Mouse (Mus musculus) fat pad, adult 2 months (tissue): ENCODE data around the gene Pzp.

Experiments used
- DNase-seq: peaks from one replicate; pipeline ENCODE4 v3.0.0-alpha.2; 2011; ENCODE audit warnings: low read depth, low spot score; ENCODE audit errors: extremely low read depth

Gene Pzp

DNA sequence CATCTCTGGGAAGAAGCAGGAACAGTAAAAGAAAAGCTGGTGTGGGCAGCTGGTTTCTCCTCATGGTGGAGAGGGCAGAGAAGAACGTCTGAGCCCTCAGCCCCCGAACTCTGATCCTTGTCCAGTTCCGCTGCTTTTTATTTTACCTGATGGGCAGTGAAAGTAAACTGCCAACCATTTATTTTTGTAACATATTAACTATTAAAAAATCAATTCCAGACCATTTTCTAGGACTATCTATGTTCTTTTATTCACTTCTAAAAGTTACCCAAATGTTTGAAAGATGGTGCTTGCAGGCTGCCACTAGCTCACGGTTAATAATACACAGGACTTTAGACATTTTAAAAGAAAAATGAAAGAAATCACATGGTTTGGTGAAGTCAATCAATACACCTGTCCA lies at the start of gene Pzp:
Gene Pzp (minus strand): TSS at position 120 of the 400 bp plus-strand sequence.
- DNase-seq, result no peak

DNA sequence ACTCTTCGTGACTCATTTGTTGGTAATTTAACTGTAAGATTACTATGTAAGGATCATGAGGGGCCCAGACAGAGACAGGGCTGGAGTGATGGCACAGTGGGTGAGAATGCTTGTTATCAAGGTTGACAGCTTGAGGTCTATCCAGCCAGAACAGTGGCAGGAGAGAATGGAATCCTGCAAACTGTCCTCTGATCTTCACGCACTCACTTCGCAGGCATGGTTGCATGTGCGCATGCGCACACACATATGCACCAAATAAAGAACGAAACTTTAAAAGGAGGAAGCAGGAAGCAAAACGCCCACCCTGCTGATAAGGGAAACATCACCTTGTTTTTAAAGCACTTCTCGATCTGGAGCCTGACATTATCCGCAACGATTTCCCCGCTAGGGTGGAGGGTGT lies 40.1 kb upstream of the Pzp start:
- no peak for DNase-seq

GRCm38 (mm10) chr6:128554049-128554448 lies 27.5 kb upstream of the Pzp start:
- DNase-seq, result no peak

DNA sequence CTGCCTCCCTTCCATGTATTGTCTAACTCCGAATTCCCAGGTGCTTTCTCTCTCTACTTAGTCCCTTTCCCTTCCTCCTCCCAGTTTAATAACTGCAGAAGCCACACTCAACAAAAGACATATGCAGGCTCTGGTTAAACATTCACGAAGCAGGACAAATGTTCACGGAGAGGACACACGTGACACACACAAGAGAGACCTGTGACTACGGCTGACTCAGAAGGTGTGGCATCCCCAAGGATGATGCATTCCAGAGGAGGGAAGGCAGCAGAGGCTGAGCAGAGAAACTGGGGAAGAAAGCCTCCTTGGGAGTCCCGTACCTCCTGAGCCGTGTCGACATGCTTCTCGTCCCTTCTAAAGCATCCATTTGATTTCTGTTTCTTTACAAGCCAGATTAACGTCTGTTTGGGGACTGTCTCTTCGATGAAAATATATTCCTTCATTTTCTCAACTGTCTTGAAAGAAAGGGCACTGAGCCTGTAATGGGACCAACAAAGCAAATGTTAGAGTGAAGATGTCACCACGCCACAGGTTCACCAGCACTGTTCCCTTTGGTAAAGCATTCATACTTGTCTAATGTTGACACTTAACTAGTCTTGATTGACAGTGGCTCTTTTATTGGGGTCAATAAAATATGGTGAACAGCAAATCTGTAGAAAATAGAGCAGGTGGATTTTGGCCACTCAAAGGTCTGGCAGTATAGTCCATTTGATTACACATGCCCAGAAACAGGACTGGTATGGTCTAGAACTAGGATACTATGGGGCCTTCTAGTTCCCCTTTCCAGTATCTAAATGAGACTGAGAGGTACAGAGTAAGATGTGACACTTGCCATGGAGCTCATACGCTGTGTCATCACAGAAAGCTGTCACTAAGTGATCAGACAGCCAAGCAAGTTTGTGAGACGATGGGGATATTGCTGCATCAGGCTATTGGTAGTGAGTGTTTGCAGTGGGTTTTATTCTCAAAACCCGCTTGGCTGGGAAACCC lies 23.2 kb upstream of the Pzp start:
- DNase-seq, result no peak

- no peak for DNase-seq
These were observed 22.0 kb upstream of the Pzp start for GRCm38 (mm10) chr6:128548532-128548931.

DNA sequence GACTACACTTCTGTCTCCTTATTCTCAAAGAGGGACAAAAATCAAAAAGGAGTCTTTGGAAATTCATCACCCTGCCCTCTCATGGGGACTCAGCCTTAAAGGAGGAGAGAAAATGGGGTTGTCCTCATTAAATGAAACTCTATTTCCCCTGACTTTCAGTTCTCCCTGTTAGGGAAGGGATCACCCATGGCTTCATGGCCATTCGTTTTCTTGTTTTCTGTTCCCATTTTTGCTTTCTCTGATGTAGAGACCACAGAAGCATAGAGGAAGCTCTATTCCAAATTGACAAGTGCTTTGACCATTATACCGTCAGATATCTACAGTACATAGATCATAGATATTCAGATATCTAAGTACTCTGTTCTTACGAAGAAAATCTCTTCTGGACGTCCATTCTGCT lies 18.9 kb upstream of the Pzp start:
- no peak for DNase-seq

DNA sequence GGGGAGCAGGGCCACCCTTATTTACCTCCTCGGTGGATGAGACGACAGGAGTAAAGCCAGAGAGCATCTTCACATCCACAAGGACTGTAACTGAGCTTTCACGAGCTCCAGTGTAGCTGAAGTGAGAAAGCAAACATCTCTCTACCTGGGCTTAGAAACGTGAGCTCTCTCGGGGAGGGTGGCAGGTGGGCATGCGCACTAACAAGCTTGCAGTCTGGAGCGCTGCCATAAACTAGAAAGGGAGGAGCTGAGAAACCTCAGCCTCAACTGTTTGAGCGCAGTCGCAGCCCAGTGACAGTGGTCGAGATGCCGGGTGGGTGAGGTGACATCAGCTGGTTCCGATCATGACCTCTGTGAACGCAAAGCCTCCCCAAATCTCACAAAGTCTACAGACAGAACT lies 16.7 kb upstream of the Pzp start:
- DNase-seq, result no peak

- no peak for DNase-seq
These were observed 8.7 kb upstream of the Pzp start for GRCm38 (mm10) chr6:128535250-128535649.

DNA sequence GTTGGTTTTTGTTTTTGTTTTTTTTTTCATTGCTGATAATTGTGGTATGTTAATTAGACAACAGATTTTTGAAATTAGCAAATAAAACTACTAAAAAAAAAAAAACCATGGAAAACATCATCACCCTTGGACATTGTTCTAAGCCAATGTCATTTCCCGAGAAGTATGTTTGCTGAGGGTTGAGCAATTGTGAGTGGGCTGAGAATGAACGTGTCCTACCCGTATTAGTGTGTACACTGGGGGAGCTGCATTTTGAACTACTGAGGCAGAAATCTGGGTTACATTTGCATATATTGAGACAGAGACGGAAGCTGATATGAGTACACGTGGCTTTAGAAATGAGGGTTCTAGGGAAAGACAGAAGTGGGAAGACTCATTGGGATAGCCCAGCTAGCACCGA lies 6.8 kb upstream of the Pzp start:
- DNase-seq, result peak; percentile 23

GRCm38 (mm10) chr6:128532701-128533100 lies 6.2 kb upstream of the Pzp start:
- peak; percentile 54 for DNase-seq

DNA sequence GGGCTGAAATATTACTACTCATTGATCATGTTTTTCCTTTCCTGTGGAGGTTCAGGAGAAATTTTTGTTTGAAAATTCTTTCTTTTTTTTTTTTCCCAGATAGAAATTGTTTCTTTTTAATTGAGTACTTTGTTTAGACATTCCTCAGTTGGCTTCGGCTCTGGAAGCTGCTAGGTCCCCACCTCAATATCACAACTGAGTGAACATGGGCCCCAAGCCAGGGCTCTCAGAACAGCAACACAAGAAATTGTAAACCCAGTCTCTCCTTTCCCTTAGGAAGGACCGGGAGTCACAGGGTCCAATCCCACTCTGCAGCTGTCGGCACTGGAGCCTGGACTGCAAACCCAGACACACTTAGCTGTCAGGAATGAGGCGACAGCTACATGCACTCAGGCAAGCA lies 2.0 kb upstream of the Pzp start:
- DNase-seq, result no peak

DNA sequence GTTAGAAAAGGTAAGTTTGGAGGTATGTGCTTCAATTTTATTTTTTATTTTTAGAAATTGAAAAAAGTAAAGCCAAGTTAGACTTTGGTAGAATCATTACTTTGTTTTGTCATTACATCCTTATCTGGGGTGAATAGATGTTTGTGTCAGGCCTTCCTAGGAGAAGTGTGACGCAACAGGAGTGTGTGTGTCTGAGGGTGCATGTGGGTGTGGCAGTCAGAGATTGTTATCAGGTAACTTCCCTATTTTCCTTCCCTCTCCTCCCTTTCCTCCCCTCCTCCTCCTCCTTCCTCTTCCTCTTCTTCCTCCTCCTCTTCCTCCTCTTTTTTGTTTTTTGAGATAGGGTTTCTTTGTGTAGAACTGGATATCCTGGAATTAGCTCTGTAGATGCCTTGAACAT lies 590 bp upstream of the Pzp start:
- DNase-seq, result peak; percentile 28

- DNase-seq, result no peak
These were observed 719 bp downstream of the Pzp start for GRCm38 (mm10) chr6:128525801-128526200.

- no peak for DNase-seq
These were observed 3.2 kb downstream of the Pzp start for GRCm38 (mm10) chr6:128523360-128523759.

DNA sequence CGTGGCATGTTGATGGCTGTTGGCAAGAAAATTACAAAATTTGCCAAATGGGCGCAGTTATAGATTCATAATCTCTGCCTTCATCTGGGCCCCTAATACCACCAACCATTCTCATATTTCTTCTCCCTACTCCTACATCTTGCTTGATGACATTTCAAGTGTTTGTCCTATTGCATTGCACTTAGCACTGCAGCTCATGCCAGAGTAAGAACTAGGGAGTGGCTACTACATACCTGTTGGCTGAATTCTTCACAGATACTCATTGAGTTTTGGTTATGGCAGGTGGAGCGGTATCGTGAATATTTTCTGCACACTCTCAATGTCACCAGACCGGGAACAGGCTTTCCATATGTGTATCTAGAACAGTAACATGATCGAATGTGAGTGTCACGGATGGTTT lies 7.4 kb downstream of the Pzp start:
- DNase-seq, result no peak

- DNase-seq, result no peak
These were observed 20.8 kb downstream of the Pzp start for GRCm38 (mm10) chr6:128505676-128506236.

DNA sequence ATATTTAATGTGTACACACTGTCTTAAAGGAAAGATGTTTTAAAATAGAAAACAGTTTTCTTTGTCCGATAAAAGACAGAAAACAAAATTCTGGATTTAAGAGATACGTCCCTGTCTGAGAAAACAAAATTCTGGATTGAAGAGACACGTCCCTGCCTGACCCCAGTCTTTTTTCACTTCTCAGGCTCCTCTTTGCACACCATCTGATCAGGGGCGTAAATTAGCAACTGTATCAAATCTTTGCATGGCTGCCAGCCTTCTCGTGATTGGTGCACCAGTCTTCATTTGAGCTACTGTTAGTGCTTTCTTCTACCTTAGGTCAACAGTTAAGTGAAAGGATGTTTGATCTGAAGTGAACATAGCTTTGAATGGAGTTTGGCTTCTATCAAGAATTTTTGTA lies 21.8 kb downstream of the Pzp start:
- DNase-seq, result no peak

GRCm38 (mm10) chr6:128495346-128495745 lies 31.2 kb downstream of the Pzp start:
- no peak for DNase-seq

- DNase-seq, result no peak
These were observed 31.7 kb downstream of the Pzp start for GRCm38 (mm10) chr6:128494646-128495331.

DNA sequence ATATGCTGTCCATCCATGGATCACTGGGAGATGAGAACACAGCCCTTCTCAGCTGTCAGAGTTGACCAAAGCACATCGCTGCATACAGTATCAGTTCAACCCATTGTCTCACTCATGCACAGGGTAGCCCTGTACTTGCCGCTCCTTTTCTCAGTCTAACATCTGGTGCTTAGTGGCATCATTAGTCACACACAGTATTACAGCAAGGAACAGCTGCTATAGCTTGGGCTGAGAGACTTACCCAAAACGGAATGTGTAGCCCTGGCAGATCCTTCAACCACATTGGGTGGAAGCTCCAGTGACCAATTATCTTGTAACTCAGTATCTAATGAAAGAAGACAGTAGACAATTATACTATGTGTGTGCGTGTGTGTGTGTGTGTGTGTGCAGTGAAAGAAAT lies 34.6 kb downstream of the Pzp start:
- DNase-seq, result no peak

DNA sequence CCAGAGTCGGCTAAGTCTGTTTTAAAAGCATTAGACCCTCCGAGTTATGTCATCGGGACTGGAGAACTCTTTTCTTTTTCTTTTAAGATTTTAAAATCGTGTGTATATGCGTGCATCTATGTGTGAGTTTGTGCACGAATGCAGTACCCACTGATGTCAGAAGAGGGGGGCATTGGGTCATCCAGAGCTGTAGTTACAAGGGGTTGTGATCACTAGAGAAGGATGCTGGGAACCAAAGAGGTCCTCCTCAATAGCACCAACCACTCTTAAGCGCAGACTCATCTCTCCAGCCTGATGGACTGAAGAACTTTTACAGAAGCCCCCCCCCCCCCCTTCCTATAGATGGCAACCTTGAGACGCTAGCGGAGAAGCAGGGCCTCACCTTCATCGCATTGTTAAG lies 36.4 kb downstream of the Pzp start:
- no peak for DNase-seq

DNA sequence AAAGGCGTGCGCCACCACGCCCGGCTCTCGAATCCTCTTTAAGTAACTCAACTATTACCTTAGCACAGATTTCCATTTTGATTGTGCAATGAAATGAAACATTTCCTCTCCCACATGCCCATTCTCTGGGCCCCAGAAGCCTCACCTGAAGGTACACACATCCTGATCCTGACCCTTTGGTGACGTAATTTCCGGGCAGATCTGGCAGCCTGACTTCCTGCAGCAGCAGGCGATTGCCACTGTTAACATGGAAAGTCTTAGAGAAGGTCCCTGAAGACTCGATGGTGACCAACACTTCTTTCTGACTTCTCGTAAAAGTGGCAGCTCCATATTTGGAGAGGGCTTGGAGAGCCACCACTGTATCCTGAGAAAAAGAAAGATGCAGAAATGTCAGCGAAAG lies 38.8 kb downstream of the Pzp start:
- no peak for DNase-seq
